Mouse (Mus musculus) thymus, adult 2 months (tissue): Measurements from ENCODE around the gene Zfp385a. TPM values are rescaled to one million over a fixed set of nuclear protein-coding genes. Genes with fewer than 3 reads are reported as not detected.
A peak's percentile ranks its signal among the peaks of the same experiment; 100 is the strongest.

Experiments
- DNase-seq: peaks from one replicate; pipeline ENCODE4 v3.0.0; 2021
- H3K27ac ChIP-seq: fragments of 200-500 bp; 2 replicates; pipeline ENCODE4 v1.5.1; 2012; ENCODE audit warnings: low read length, control low read depth; ENCODE audit not compliant: control insufficient read depth, insufficient read depth
- H3K27me3 ChIP-seq: fragments of 200-500 bp; 2 replicates; pipeline ENCODE4 v1.6.1; 2012; ENCODE audit warnings: mild to moderate bottlenecking, low read length, moderate library complexity, mixed read lengths; ENCODE audit not compliant: control insufficient read depth, insufficient read depth
- H3K36me3 ChIP-seq: fragments of 200-500 bp; 2 replicates; pipeline ENCODE4 v1.6.1; 2012; ENCODE audit warnings: mild to moderate bottlenecking, low read length, moderate library complexity; ENCODE audit not compliant: control insufficient read depth, insufficient read depth
- H3K4me1 ChIP-seq: fragments of 200-500 bp; replicated peaks from 2 replicates; pipeline ENCODE4 v1.6.1; 2012; ENCODE audit warnings: low read length; ENCODE audit not compliant: control insufficient read depth, insufficient read depth
- H3K4me3 ChIP-seq: fragments of 200-500 bp; 2 replicates; pipeline ENCODE4 v1.5.1; 2012; ENCODE audit warnings: mild to moderate bottlenecking, low read length, control low read depth, moderate library complexity; ENCODE audit not compliant: control insufficient read depth, insufficient read depth
- CTCF ChIP-seq: fragments of 200-500 bp; IDR thresholded peaks from 2 replicates; pipeline ENCODE4 v1.5.1; 2012; ENCODE audit warnings: mild to moderate bottlenecking, control low read depth, low read length, moderate library complexity, borderline replicate concordance; ENCODE audit not compliant: control insufficient read depth, poor library complexity, insufficient read depth; ENCODE audit errors: extremely low read depth
- POLR2A ChIP-seq: fragments of 200-500 bp; IDR thresholded peaks from 2 replicates; pipeline ENCODE4 v1.6.1; 2012; ENCODE audit warnings: mild to moderate bottlenecking, low read length, control low read depth, moderate library complexity; ENCODE audit not compliant: control insufficient read depth, poor library complexity, insufficient read depth; ENCODE audit errors: extremely low read depth
- WGBS: fragments of 180-500 bp; shearing (Covaris S2); methylation state at CpG from one replicate; pipeline ENCODE4 v1.1.7; 2018; 5-methylcytosine and 5-hydroxymethylcytosine counted together
- polyA plus RNA-seq: library from polyadenylated mRNA; depleted of rRNA; stranded (reverse); fragments of >200 nt; gene quantifications from 2 replicates; pipeline ENCODE4 v1.2.3, GENCODE M21; 2012

The Zfp385a gene
- polyA plus RNA-seq, 1 experiment: 18.6 TPM

- WGBS: 91% methylated on average over 4 of the region's 4 CpGs
- Histone ChIP-seq H3K4me1 (peaks cover 15% of the 10 kb centered on the region), H3K27ac (no peak overlapping the region), H3K27me3 (no peaks in the 10 kb centered on the region), H3K4me3 (no peak overlapping the region), H3K36me3 (no peaks in the 10 kb centered on the region)
- no peak for DNase-seq
- TF ChIP-seq CTCF: no peak
- TF ChIP-seq POLR2A: no peak
Measured at GRCm38 (mm10) chr15:103357817-103358216, 17.9 kb upstream of the Zfp385a start.

DNA sequence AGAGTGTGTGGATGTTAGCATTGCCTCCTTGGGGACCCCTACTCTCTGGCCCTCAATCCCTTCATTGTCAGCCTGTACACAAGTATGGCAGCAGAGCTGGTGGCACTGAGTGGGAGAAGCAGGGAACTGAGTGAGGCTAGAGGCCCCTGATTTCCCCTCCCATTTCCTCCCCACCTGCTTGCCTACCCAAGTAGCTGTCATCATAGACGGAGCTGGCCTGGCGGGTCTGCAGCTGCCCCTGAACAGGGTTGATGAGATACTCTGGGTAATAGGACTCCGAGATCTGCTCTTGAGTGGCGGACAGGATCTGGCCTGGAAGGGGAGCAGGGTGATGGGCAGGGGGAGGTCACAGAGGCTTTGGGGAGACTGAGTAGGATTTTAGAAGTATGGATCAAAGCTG, 16.2 kb upstream of the Zfp385a start:
- H3K27me3 ChIP-seq: no peaks in the 10 kb centered on the region
- no peak overlapping the region for H3K4me3 ChIP-seq
- DNase-seq: no peak
- WGBS: 47% methylated on average over 4 of the region's 4 CpGs
- no peak overlapping the region for H3K27ac ChIP-seq
- TF ChIP-seq CTCF (no peak), POLR2A (no peak)
- no peaks in the 10 kb centered on the region for H3K36me3 ChIP-seq
- peaks cover 8% of the 10 kb centered on the region for H3K4me1 ChIP-seq

DNA sequence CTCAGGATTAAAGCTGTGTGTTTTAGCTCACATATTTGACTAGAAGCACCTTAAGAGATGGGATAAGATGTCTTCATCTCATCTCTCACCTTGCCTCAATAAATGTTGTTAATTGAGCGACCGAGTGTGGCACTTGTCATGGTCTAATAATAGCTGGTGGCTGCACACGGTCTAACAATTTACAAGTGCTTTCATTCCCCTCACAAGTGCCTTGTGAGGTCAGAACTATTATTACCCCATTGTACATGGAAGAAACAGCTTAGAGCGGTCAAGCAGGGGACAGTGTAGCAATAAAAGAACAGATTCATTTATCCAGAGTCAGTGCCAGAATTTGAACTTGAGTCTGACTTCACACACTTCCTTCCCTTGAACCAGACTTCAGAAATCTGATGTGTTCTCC, 15.5 kb upstream of the Zfp385a start:
- 95% methylated on average over 4 of the region's 4 CpGs for WGBS
- peaks cover 7% of the 10 kb centered on the region for H3K4me1 ChIP-seq
- H3K27me3 ChIP-seq: no peaks in the 10 kb centered on the region
- no peak for DNase-seq
- H3K36me3 ChIP-seq: no peaks in the 10 kb centered on the region
- H3K27ac ChIP-seq: no peak overlapping the region
- no peak overlapping the region for H3K4me3 ChIP-seq
- TF ChIP-seq CTCF (no peak), POLR2A (no peak)

- TF ChIP-seq POLR2A: no peak
- TF ChIP-seq CTCF: no peak
- no peaks in the 10 kb centered on the region for H3K27me3 ChIP-seq
- peaks cover 7% of the 10 kb centered on the region for H3K4me1 ChIP-seq
- DNase-seq: no peak
- 98% methylated on average over 2 of the region's 2 CpGs for WGBS
- no peak overlapping the region for H3K4me3 ChIP-seq
- H3K27ac ChIP-seq: no peak overlapping the region
- H3K36me3 ChIP-seq: no peaks in the 10 kb centered on the region
Measured at GRCm38 (mm10) chr15:103354690-103355089, 14.8 kb upstream of the Zfp385a start.

DNA sequence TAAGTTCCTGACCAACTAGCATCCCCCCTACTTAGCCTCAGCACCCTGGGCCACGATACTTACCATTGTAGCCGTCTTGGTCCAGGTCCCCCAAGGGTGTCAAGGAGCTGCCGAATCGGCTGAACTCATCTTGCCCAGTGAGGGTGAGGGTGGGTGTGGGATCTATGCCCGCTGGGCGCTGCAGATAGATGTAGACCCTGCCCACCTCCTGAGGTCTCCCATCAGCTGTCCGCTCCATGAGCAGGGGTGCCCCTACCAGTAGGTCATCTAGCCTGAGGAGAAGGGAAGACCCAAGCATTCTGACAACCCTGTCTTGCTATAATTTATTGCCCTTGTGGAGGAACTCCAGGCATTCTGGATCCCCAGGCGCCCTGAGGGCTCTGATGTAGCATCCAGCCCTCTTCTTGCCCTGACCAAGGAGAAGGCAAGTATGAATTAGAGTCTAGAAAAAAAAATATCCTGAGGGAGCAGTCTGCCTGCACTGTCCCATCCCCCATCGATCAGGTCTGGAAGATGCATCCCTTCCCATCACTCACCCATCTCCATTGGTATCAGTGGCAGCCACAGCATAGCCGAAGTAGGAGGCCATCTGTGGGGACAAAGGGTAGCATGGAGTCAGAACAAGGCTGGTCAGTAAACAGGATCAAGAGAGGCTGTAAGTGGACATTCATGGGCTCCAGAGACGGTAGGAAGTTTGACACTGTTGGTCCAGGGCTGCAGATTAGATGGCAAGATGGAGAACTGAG, 13.8 kb upstream of the Zfp385a start:
- DNase-seq: no peak
- no peaks in the 10 kb centered on the region for H3K36me3 ChIP-seq
- peaks cover 7% of the 10 kb centered on the region for H3K4me1 ChIP-seq
- H3K27me3 ChIP-seq: no peaks in the 10 kb centered on the region
- H3K27ac ChIP-seq: no peak overlapping the region
- 98% methylated on average over 11 of the region's 11 CpGs for WGBS
- TF ChIP-seq POLR2A (no peak), CTCF (no peak)
- H3K4me3 ChIP-seq: no peak overlapping the region

DNA sequence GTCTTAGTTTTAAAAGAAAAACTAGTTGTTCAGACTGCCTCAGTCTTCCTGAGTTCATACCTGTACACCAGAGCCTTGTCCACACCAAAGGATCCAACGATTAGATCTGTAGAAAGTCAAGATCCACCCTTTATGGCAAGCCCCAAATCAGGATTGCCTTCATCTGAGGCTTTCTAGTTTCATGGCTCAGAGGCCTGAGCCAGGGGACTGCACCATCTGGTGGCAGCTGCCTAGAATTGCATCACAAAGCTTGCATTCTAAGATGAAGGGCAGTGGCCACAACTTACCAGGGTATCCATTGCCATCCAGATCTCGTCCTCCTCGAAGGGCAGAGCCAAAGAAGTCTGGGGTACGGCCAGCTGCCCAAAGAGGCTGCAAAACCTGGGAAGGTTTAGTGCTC, 13.0 kb upstream of the Zfp385a start:
- TF ChIP-seq CTCF: peak; percentile 71; the same call in 1 of the 2 replicates
- TF ChIP-seq POLR2A: no peak
- H3K4me1 ChIP-seq: peaks cover 7% of the 10 kb centered on the region
- peak; percentile 51 for DNase-seq
- H3K36me3 ChIP-seq: no peaks in the 10 kb centered on the region
- H3K4me3 ChIP-seq: no peak overlapping the region
- H3K27ac ChIP-seq: no peak overlapping the region
- H3K27me3 ChIP-seq: no peaks in the 10 kb centered on the region
- 39% methylated on average over 4 of the region's 4 CpGs for WGBS

DNA sequence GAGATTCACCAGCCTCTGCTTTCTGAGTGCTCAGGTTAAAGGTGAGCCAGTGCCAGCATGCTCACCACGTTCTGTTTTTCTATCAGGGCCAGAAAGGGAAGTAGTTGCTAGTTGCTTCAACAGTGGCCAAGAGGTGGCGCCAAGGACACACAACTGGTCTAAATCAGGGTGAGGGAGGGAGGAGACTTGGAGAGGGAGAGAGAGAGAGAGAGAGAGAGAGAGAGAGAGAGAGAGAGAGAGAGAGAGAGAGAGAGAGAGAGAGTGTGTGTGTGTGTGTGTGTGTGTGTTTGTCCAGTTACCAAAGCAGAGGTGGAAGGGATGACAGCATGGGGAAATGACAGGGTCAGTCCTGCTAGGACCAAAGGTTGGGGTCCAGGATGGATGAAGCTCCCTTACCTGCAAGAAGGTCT, 7.4 kb upstream of the Zfp385a start:
- 14% methylated on average over 2 of the region's 2 CpGs for WGBS
- Histone ChIP-seq H3K36me3 (peaks cover 4% of the 10 kb centered on the region), H3K27me3 (no peaks in the 10 kb centered on the region), H3K27ac (no peak overlapping the region), H3K4me1 (no peaks in the 10 kb centered on the region), H3K4me3 (no peak overlapping the region)
- peak; percentile 58 for DNase-seq
- TF ChIP-seq CTCF (no peak), POLR2A (no peak)
